Mouse (Mus musculus) urinary bladder, adult 2 months (tissue): ENCODE data around the gene Zfp39. TPM values are rescaled to one million over a fixed set of nuclear protein-coding genes. Genes with fewer than 3 reads are reported as not detected.
A peak's percentile ranks its signal among the peaks of the same experiment; 100 is the strongest.
"Not testable (repeated sequence)": the region's sequence is repeated elsewhere in the genome, so short reads cannot be mapped to it uniquely, and the experiment has no call there.

ENCODE experiments used
- DNase-seq: peaks from one replicate; pipeline ENCODE4 v3.0.0; 2022; ENCODE audit warnings: low spot score
- polyA plus RNA-seq: library from polyadenylated mRNA; depleted of rRNA; stranded (reverse); fragments of >200 nt; gene quantifications from 2 replicates; pipeline ENCODE4 v1.2.3, GENCODE M21; 2012

Gene Zfp39
- polyA plus RNA-seq, 1 experiment = 3.0 TPM

DNA sequence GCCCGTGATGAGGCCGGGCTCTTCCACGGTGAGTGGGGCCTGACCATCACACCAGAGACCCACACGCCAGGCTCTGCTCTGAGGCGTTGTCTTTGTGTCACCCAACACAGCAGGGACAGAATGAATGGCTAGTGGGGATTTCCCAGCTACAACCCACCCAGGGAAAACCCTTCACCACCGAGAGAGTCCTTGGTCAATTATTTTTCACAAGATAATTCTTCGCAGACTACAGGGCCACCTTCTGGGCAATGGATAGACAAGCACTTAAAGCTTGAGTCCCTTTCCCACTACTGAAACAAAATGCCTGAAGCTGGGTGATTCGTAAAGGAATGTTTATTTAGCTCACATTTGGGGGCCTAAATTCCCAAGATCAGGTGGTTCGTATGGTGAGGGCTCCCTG is 18.4 kb upstream of the Zfp39 start:
- no peak for DNase-seq

- no peak for DNase-seq
These were observed 14.7 kb upstream of the Zfp39 start for GRCm38 (mm10) chr11:58918759-58919158.

- no peak for DNase-seq
These were observed 13.8 kb upstream of the Zfp39 start, which contains the start of gene Btnl10 for GRCm38 (mm10) chr11:58917745-58918366. Btnl10 (plus strand) TSS chr11:58917908.

GRCm38 (mm10) chr11:58916879-58917744 is 13.1 kb upstream of the Zfp39 start:
- DNase-seq = no peak

GRCm38 (mm10) chr11:58914461-58915028 is 10.5 kb upstream of the Zfp39 start:
- no peak for DNase-seq

- no peak for DNase-seq
These were observed 9.8 kb upstream of the Zfp39 start for GRCm38 (mm10) chr11:58913776-58914175.

DNA sequence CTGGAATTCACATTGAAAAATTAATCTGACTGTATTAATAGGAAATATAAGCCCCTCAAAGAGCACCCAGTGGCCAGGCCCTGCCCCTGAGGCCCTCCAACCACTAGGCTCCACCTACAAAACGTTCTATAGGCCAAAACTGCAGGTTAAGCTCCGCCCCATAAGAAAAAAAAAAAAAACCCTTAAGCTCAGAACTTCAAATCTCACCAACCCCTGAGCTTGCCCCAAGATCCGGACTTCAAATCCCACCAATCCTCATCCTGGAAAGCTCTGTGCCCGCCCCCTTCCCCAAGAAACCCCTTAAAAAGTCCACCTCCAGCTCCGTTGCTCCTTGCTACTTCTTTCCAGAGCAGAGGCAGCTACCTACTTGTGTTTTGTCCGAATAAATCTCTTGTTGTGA is 813 bp upstream of the Zfp39 start:
- no peak for DNase-seq

- DNase-seq = no peak
These were observed 339 bp upstream of the Zfp39 start for GRCm38 (mm10) chr11:58904410-58904718.

- no peak for DNase-seq
These were observed 2.9 kb downstream of the Zfp39 start for GRCm38 (mm10) chr11:58901080-58901479.

GRCm38 (mm10) chr11:58897485-58897884 is 6.5 kb downstream of the Zfp39 start:
- no peak for DNase-seq

DNA sequence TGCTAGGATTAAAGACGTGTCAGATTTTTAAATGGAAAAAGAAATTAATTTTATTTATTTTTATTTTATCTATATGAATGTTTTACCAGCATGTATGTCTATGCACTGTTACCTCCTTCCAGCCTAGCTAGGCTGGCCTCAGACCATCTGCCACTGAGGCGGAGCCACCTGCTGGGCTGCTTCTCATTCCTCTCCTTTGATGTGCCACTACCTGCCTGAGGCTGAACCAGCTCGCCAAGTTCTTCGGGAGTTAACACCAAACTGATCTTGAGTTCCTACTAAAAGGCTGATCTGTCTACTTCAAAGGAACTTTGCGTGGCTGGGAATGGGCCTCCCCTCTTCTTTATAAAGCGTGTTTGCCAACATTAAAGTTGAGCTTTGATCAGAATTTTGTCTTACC is 9.6 kb downstream of the Zfp39 start:
- DNase-seq = no peak

- no peak for DNase-seq
These were observed 13.5 kb downstream of the Zfp39 start for GRCm38 (mm10) chr11:58890511-58890910.

GRCm38 (mm10) chr11:58883756-58884155 is 20.3 kb downstream of the Zfp39 start:
- DNase-seq = no peak

DNA sequence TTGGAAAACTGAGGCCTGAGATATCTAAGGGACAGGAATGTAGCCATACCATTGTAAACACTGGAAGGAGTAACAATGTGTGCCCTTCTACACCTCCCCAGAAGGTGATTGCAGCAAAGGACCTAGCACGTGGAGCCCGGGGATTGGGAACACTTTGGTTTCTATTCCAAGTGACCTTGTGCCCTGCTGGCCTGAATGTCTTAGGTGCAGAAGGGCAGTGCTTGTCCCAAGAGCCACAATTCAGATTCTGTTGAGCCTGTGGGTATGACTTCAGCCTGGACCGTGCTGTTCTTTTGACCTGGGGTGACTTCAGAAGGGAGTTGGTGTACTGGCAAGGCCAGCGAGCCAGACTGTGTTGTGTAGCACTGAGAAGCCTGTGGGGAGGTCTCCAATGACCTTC is 33.1 kb downstream of the Zfp39 start:
- DNase-seq = no peak

- no peak for DNase-seq
These were observed 36.1 kb downstream of the Zfp39 start for GRCm38 (mm10) chr11:58867954-58868330.

- DNase-seq = peak; percentile 65
These were observed 36.7 kb downstream of the Zfp39 start, which contains the start of gene 2810021J22Rik for GRCm38 (mm10) chr11:58867039-58867953. 2810021J22Rik (plus strand) TSS chr11:58867216.

- no peak for DNase-seq
These were observed 43.3 kb downstream of the Zfp39 start for GRCm38 (mm10) chr11:58860744-58861143.

DNA sequence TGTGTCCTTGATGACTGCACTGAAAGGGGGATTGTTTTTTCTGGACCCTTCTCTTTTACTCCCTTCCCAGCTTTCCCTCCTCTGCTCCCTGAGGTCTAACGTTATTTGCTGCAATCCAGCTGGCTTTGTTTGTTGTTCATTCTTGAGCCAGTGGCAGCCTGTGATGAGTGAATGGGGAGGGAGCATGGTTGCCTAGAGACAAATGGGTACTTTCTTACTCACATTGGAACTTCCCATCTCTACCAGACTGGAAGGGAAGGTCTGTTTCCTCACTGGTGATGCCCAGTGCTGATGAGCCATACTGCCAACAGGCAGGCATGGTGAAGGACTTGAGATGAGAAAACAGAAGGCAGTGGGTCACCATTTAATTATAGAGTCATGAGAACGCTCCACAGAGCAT is 54.3 kb downstream of the Zfp39 start:
- DNase-seq = no peak

DNA sequence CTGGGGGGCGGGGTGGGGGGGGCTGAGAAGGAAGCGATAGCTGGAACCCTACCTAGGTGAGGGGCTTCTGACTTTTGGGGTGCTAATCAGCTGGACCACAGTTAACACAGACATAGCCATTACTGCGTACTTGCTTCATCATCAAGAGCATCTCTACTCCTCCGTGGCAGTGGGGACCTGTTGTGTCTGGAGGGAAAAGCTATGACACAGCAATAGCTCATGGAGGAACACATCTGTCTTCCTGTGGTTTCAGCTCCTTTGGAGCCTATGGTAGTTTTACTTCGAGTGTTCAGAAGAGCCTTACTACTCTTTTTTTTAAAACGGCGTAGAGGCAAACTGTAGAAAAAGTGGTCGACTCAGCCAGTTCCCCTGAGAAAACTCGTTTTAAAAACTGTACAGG is 56.4 kb downstream of the Zfp39 start:
- DNase-seq = no peak

- DNase-seq = peak; percentile 47
These were observed 57.0 kb downstream of the Zfp39 start, which contains the start of gene Gm12258 for GRCm38 (mm10) chr11:58846919-58847461. Gm12258 (plus strand) TSS chr11:58847158.

DNA sequence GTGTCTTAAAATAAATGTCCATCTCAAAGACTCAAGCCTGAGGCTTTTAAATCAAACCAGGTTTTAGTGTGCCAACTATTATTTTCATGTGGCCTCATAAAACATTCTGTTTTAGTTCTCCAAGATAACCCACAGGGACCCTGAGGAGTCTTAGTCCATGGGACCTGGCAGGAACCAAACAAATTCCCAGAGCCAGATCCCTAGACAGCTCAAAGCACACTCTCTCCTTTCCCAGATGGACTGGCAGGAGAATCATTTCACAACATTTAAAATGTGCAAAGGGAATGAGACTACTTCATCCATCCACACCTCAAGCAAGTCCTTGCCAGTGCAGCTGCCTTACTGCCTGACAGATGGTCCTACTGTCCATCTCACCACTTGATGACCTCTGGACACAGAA is 65.1 kb downstream of the Zfp39 start, which contains the start of gene Olfr311:
Gene Olfr311 (plus strand): TSS at position 301 of the 400 bp plus-strand sequence.
- not testable (repeated sequence) for DNase-seq
